Mouse (Mus musculus) neural tube, embryonic 11.5 days (tissue): ENCODE data around the gene Trpd52l3. TPM values are rescaled to one million over a fixed set of nuclear protein-coding genes. Genes with fewer than 3 reads are reported as not detected.

Experiments used
- ATAC-seq: fragments of 200-750 bp; cut with Nextera tagmentation; 2 replicates; pipeline ENCODE4 v1.8.0; 2017; ENCODE audit warnings: moderate number of reproducible peaks, mild to moderate bottlenecking, moderate TSS enrichment, moderate library complexity; ENCODE audit not compliant: insufficient read depth, low FRiP score, low TSS enrichment
- DNase-seq: peaks from one replicate; pipeline ENCODE4 v3.0.0-alpha.2; 2015; ENCODE audit warnings: low spot score
- H3K27ac ChIP-seq: fragments of 300-500 bp; sonication (generic); 2 replicates; pipeline ENCODE4 v1.5.1; 2014; ENCODE audit warnings: low read depth, mild to moderate bottlenecking, low read length
- H3K27me3 ChIP-seq: fragments of 300-500 bp; sonication (generic); 2 replicates; pipeline ENCODE4 v1.6.1; 2014; ENCODE audit warnings: mild to moderate bottlenecking, low read length, mixed read lengths; ENCODE audit not compliant: control insufficient read depth, insufficient read depth
- H3K36me3 ChIP-seq: fragments of 300-500 bp; sonication (generic); 2 replicates; pipeline ENCODE4 v1.6.1; 2014; ENCODE audit warnings: mild to moderate bottlenecking, low read length, moderate library complexity, mixed read lengths; ENCODE audit not compliant: control insufficient read depth, insufficient read depth
- H3K4me1 ChIP-seq: fragments of 300-500 bp; sonication (generic); 2 replicates; pipeline ENCODE4 v1.6.1; 2014; ENCODE audit warnings: low read length, mixed read lengths; ENCODE audit not compliant: control insufficient read depth, insufficient read depth
- H3K4me2 ChIP-seq: fragments of 300-500 bp; sonication (generic); 2 replicates; pipeline ENCODE4 v1.6.1; 2014; ENCODE audit warnings: low read depth, mild to moderate bottlenecking, moderate library complexity
- H3K4me3 ChIP-seq: fragments of 300-500 bp; sonication (generic); 2 replicates; pipeline ENCODE4 v1.5.1; 2014; ENCODE audit warnings: low read depth, low read length
- H3K9ac ChIP-seq: fragments of 300-500 bp; sonication (generic); 2 replicates; pipeline ENCODE4 v1.6.1; 2014; ENCODE audit warnings: mild to moderate bottlenecking, low read length
- H3K9me3 ChIP-seq: fragments of 300-500 bp; sonication (generic); 2 replicates; pipeline ENCODE4 v1.6.1; 2016; ENCODE audit warnings: low read length; ENCODE audit not compliant: control insufficient read depth
- WGBS: fragments of 180-500 bp; shearing (Covaris S2); extraction: QIAGEN DNeasy Blood & Tissue Kit; methylation state at CpG from one replicate; pipeline ENCODE4 v1.1.7; 2014; 5-methylcytosine and 5-hydroxymethylcytosine counted together
- polyA plus RNA-seq: library from polyadenylated mRNA; unstranded; fragments of >200 nt; fragmentation: Nextera tagmentation; extraction: Ambion mirVana; gene quantifications from 2 replicates; pipeline ENCODE4 v1.2.1, GENCODE M21; 2014

The Trpd52l3 gene
- polyA plus RNA-seq, 1 experiment from 2014 or later: not detected

DNA sequence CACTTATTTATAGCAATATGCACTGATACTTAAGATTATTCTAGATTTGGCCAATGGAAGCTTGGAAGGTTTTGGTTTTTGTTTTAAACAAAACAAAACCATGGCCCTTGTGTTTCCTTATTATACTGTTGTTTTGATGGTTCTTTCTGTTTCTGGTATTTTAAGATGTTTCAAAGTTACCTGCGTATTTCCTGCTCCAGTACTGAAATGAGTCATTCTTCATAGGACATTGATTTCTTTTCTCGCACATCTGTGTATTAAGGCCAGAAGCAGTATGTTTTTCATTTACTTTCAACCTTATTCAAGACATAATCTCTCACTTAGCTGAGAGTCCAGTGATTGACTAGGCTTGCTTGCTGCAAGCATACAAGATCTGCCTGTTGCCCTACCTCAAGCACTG lies 40.1 kb downstream of the Trpd52l3 start:
- no peak overlapping the region for H3K4me3 ChIP-seq
- DNase-seq (no peak), ATAC-seq (no peak)
- peaks cover 5% of the 10 kb centered on the region for H3K36me3 ChIP-seq
- no peaks in the 10 kb centered on the region for H3K27me3 ChIP-seq
- H3K4me1 ChIP-seq: no peaks in the 10 kb centered on the region
- no peaks in the 10 kb centered on the region for H3K9me3 ChIP-seq
- H3K27ac ChIP-seq: no peak overlapping the region
- WGBS: 92% methylated on average over 2 of the region's 2 CpGs
- H3K4me2 ChIP-seq: no peak overlapping the region
- H3K9ac ChIP-seq: no peak overlapping the region

DNA sequence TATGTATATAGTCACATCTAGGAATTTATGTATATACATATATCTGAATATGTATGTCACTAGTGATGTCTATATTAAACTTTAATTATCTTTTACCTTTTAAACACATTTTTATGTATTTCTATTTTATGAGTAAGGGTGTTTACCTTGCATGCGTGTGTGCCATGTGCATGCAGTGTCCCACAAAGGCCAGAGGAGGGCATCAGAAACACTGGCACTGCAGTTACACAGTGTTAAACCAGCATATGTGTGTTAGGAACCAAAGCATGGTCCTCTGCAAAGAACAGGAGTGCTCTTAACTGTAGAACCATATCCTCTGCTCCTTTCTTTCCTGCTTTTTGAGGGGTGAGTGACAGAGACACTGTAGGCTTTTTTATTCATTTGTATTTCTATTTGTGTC lies 41.0 kb downstream of the Trpd52l3 start:
- DNase-seq (no peak), ATAC-seq (no peak)
- Histone ChIP-seq H3K27ac (no peak overlapping the region), H3K9ac (no peak overlapping the region), H3K4me3 (no peak overlapping the region), H3K9me3 (no peaks in the 10 kb centered on the region), H3K4me2 (no peak overlapping the region), H3K36me3 (peaks cover 5% of the 10 kb centered on the region), H3K4me1 (no peaks in the 10 kb centered on the region), H3K27me3 (no peaks in the 10 kb centered on the region)
- WGBS: 94% methylated on average over 1 of the region's 1 CpGs

- peaks cover 5% of the 10 kb centered on the region for H3K36me3 ChIP-seq
- H3K9me3 ChIP-seq: no peaks in the 10 kb centered on the region
- ATAC-seq (no peak), DNase-seq (no peak)
- H3K9ac ChIP-seq: no peak overlapping the region
- no peaks in the 10 kb centered on the region for H3K27me3 ChIP-seq
- 64% methylated on average over 1 of the region's 1 CpGs for WGBS
- H3K4me1 ChIP-seq: no peaks in the 10 kb centered on the region
- no peak overlapping the region for H3K4me3 ChIP-seq
- no peak overlapping the region for H3K27ac ChIP-seq
- H3K4me2 ChIP-seq: no peak overlapping the region
Observed at GRCm38 (mm10) chr19:30045857-30046256, 42.3 kb downstream of the Trpd52l3 start.

DNA sequence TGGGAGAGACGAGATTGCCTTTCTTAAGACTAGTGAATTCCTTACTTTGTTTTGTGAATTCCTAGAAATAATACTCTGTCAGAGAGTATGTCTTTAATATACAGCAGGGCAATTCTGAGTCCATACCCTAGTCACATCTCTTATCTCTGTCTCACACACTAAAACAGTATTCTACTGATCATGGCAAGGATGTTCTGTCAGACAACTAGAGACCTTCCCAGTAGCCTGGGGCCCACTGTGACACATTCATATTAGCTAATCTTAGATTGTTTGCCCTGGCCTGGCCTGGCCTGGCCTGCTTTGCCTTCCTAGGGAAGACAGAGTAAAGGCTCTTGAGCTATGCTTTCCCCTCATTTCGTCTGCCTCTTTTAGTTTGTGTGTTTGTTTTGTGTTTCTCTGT lies 47.0 kb downstream of the Trpd52l3 start:
- DNase-seq (no peak), ATAC-seq (no peak)
- Histone ChIP-seq H3K9ac (no peak overlapping the region), H3K27ac (no peak overlapping the region), H3K9me3 (no peaks in the 10 kb centered on the region), H3K4me1 (no peaks in the 10 kb centered on the region), H3K36me3 (no peaks in the 10 kb centered on the region; the same call in 1 of the 2 replicates), H3K27me3 (no peaks in the 10 kb centered on the region), H3K4me3 (no peak overlapping the region), H3K4me2 (no peak overlapping the region)
- 81% methylated on average over 2 of the region's 2 CpGs for WGBS

DNA sequence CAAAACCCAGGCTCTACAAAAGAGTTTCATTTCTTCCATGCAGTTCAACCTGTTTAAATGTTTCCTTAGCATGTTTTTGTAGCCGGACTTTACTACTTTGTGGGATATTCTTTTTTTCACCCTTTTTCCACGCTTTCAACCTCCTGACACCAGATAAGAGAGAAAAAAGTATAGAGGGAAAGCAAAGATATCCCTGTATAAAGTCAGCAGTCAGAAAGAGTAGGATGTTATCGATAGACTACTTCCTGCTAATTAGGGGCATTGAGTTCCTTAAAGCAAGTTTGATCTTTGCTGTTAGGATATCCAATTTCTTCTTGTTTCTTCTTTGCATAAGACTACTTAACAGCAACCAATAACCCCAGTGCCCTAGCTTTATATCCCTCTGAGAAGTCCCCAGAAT lies 47.9 kb downstream of the Trpd52l3 start:
- DNase-seq (no peak), ATAC-seq (no peak)
- H3K9me3 ChIP-seq: no peaks in the 10 kb centered on the region
- no peak overlapping the region for H3K4me2 ChIP-seq
- no peaks in the 10 kb centered on the region for H3K36me3 ChIP-seq
- H3K4me1 ChIP-seq: no peaks in the 10 kb centered on the region
- H3K4me3 ChIP-seq: no peak overlapping the region
- no peak overlapping the region for H3K27ac ChIP-seq
- WGBS: 94% methylated on average over 3 of the region's 3 CpGs
- no peaks in the 10 kb centered on the region for H3K27me3 ChIP-seq
- no peak overlapping the region for H3K9ac ChIP-seq

DNA sequence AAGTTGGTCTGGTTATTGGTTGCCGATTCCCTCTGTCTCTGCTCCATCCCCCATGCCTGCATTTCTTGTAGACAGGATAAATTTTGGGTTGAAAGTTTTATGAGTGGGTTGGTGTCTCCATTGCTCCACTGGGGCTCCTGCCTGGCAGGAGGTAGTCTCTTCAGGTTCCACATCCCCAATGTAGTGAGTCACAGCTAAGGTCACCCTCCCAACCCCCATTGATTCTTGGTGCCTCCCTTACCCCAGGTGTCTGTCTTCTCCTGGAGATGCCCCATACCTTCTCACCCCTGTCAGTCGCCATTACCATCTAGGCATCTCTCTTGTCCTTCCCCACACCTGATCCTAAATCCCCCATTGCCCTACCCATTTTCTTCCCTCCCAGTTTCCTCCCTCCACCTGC lies 50.6 kb downstream of the Trpd52l3 start:
- Histone ChIP-seq H3K9ac (no peak overlapping the region), H3K9me3 (no peaks in the 10 kb centered on the region), H3K27ac (no peak overlapping the region), H3K4me2 (no peak overlapping the region), H3K36me3 (no peaks in the 10 kb centered on the region), H3K4me3 (no peak overlapping the region), H3K27me3 (no peaks in the 10 kb centered on the region), H3K4me1 (no peaks in the 10 kb centered on the region)
- DNase-seq (no peak), ATAC-seq (no peak)
- 93% methylated on average over 2 of the region's 2 CpGs for WGBS

Other genes with a start within 250 kb of the Trpd52l3 start
- 6.9 and 8.6 TPM in 2 replicates for gene 9930021J03Rik, start 197.8 kb upstream of the Trpd52l3 start, polyA plus RNA-seq
- gene Ranbp6, start 190.8 kb upstream of the Trpd52l3 start, polyA plus RNA-seq: 44.6 and 44.7 TPM in 2 replicates
- gene Il33, start 78.7 kb upstream of the Trpd52l3 start, polyA plus RNA-seq: 0.32 and 0.46 TPM in 2 replicates
- gene Uhrf2, start 26.7 kb downstream of the Trpd52l3 start, polyA plus RNA-seq: 79.1 and 82.8 TPM in 2 replicates
- gene Gldc, start 171.6 kb downstream of the Trpd52l3 start, polyA plus RNA-seq: 19.6 and 22.2 TPM in 2 replicates
- gene Mbl2, start 229.2 kb downstream of the Trpd52l3 start, polyA plus RNA-seq: not detected in 2 replicates